Mouse (Mus musculus): ENCODE measurements around the gene Muc1. TPM values are rescaled to one million over a fixed set of nuclear protein-coding genes. Genes with fewer than 3 reads are reported as not detected.

The Muc1 gene
- 35.1 and 38.3 TPM in 2 replicates for polyA plus RNA-seq (2012; rRNA removed)

DNA sequence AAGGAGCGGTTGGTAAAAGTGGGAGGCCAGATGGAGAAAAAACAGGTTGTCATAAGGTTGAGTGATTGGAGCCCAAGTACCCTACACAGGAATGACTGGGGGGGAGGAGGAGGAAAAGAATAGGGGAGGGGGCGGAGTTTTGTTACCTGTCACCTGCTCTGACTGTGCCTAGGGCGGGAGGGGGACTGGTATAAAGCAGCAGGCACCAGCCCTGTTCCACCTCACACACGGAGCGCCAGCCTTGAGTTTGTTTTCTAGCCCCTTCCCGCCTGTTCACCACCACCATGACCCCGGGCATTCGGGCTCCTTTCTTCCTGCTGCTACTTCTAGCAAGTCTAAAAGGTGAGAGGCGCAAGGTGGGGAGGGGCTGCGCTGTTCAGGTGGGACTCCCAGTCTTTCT is at the start of gene Muc1:
Muc1 (plus strand) TSS at position 222 of the 400 bp plus-strand sequence.
- Histone ChIP-seq H3K4me1 (ENCODE audit: control insufficient read depth, insufficient read depth, low read length) (peaks cover 20% of the 10 kb centered on the region), H3K27me3 (ENCODE audit: control insufficient read depth, insufficient read depth, low read length) (no peaks in the 10 kb centered on the region), H3K4me3 (ENCODE audit: control insufficient read depth, low read depth, low read length) (peak within 1 kb of the TSS; percentile 89), H3K27ac (ENCODE audit: control insufficient read depth, insufficient read depth, low read depth, low read length) (peak within 1 kb of the TSS; percentile 76), H3K36me3 (ENCODE audit: control insufficient read depth, insufficient read depth, low read length) (no peaks in the 10 kb centered on the region)
- TF ChIP-seq POLR2A (IDR thresholded peaks at IDR 0.05; ENCODE audit: control insufficient read depth, low read depth, low read length), result no peak
- TF ChIP-seq CTCF (IDR thresholded peaks at IDR 0.05; ENCODE audit: control insufficient read depth, insufficient read depth, insufficient replicate concordance, low read depth, low read length), result no peak

DNA sequence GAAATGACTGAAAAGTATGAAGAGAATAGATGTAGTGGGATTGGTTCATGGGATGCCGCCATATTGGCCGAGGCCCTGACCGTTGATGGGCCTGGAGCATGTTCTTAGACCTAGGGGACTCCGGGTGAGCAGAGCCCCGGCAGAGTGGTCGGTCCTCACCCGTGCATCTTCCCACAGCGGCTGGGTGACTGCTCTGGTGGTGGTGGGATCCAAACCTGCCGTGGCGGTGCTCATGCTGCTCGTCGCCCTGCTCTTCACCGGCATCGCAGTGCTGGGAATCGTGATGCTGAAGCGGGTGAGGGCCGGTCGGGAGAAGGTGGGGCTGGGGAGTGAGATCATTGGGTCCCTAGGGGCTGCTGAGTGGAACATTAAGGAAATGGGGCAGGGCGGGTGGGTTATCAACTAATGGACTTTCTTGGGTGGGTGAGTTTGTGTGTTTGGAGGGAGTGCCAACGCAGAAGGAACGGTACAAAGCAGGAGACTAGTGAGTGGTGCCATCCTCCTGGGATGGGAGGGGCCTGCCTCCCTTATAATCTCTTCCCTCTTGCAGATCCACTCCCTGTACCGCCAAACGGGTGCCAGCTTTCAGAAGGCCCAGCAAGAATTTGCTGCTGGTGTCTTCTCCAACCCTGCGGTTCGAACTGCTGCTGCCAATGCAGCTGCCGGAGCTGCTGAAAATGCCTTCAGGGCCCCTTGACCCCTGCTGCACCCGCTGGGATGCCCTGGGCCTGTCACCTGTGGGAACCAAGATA is 46.9 kb upstream of the Muc1 start:
- Histone ChIP-seq H3K27ac (ENCODE audit: control insufficient read depth, insufficient read depth, low read depth, low read length) (no peak overlapping the region), H3K36me3 (ENCODE audit: control insufficient read depth, insufficient read depth, low read length) (no peaks in the 10 kb centered on the region; the same call in 1 of the 2 replicates), H3K4me1 (ENCODE audit: control insufficient read depth, insufficient read depth, low read length) (peaks cover 16% of the 10 kb centered on the region), H3K27me3 (ENCODE audit: control insufficient read depth, insufficient read depth, low read length) (no peaks in the 10 kb centered on the region), H3K4me3 (ENCODE audit: control insufficient read depth, low read depth, low read length) (no peak overlapping the region)
- TF ChIP-seq CTCF (IDR thresholded peaks at IDR 0.05; ENCODE audit: control insufficient read depth, insufficient read depth, insufficient replicate concordance, low read depth, low read length) (no peak), POLR2A (IDR thresholded peaks at IDR 0.05; ENCODE audit: control insufficient read depth, low read depth, low read length) (no peak)

DNA sequence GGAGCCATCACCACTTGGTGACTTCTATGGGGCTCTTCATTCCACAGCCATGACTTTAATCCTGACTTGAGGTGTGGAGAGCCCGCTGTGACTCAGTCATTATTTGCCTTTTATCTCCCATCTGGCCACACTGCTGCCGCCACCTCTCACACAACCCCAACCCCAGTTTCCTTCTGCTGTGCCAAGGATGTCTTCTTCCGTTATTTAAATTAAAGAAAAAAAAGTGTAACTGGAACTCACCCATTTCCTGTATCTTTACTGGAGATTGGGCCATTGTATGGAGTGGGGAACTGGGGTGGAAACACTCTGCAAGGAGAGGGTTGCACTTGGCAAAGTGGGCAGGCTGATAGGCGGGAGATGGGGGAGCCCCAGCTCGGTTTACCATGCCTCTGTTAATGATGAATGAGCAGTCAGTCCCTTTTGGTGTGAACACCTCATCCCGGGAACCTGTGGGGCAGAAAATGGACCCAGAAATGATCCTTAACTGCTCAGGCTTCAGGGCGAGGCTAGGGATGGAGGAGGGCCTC is 46.3 kb upstream of the Muc1 start:
- no peak overlapping the region for H3K27ac ChIP-seq (ENCODE audit: control insufficient read depth, insufficient read depth, low read depth, low read length)

DNA sequence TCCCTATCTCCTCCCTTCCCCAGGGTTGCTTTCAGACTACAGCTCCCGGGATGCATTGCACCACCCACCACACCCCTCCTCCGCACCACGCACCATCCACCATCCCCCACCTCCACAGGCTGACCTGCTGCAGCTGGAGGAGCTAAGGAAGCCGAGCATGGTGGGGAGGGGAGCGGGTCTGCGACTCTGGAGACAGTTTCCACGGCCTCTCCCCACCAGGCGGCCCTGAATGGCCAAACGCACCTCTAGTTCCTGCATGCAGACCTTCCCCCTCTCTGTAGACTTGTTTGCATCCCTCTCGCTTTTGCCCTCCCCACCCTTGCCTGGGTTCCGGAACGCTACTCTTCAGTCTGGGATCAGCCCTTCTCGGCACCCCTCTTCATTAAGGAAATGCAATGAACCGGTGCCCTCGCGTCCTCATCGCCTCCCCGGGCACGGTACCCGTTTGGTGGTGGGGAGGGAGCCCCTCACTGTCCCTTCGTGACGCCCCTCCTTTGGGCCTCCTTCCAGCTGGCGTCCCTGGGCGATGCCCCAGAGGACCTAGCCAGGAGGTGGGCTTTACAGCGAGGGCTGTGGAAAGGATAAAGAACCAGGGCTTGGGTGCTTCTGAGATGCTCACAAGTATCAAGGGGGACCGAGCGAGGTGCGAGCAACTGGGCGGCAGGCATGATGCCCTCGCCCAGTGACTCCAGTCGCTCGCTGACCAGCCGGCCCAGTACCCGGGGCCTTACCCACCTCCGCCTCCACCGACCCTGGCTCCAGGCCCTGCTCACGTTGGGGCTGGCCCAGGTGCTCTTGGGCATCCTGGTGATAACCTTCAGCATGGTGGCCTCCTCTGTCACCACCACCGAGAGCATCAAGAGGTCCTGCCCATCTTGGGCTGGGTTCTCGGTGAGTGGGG is 45.5 kb upstream of the Muc1 start, which contains the start of gene Fam189b:
Fam189b (plus strand) TSS at position 86 of the 901 bp plus-strand sequence.
- TF ChIP-seq CTCF (IDR thresholded peaks at IDR 0.05; ENCODE audit: control insufficient read depth, insufficient read depth, insufficient replicate concordance, low read depth, low read length), result no peak
- TF ChIP-seq POLR2A (IDR thresholded peaks at IDR 0.05; ENCODE audit: control insufficient read depth, low read depth, low read length), result peak; percentile 55; the same call in 1 of the 2 replicates

More for the DNA sequence above, 46.3 kb upstream of the Muc1 start:
- Histone ChIP-seq H3K27me3 (ENCODE audit: control insufficient read depth, insufficient read depth, low read length) (no peaks in the 10 kb centered on the region), H3K4me1 (ENCODE audit: control insufficient read depth, insufficient read depth, low read length) (peaks cover 19% of the 10 kb centered on the region), H3K4me3 (ENCODE audit: control insufficient read depth, low read depth, low read length) (no peak overlapping the region), H3K36me3 (ENCODE audit: control insufficient read depth, insufficient read depth, low read length) (no peaks in the 10 kb centered on the region; the same call in 1 of the 2 replicates)
- no peak for TF ChIP-seq CTCF (IDR thresholded peaks at IDR 0.05; ENCODE audit: control insufficient read depth, insufficient read depth, insufficient replicate concordance, low read depth, low read length)
- TF ChIP-seq POLR2A (IDR thresholded peaks at IDR 0.05; ENCODE audit: control insufficient read depth, low read depth, low read length), result no peak

DNA sequence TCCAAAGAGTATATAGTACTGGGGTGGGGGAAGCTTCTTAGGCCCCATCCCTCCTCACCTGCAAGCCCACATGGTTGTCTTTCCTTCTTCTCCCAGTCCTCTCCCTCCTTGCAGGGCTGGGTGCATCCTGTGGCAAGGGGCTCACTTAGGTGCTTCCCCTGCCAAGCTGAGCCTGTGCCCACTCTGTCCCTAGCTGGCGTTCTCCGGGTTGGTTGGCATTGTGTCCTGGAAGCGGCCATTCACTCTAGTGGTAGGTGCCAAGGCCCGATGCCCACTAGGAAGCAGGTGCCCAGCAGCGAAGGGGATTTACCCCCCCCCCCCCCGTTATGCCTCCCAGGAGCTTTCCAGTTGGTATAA is 44.9 kb upstream of the Muc1 start:
- H3K27me3 ChIP-seq (ENCODE audit: control insufficient read depth, insufficient read depth, low read length), result no peaks in the 10 kb centered on the region
- no peaks in the 10 kb centered on the region; the same call in 1 of the 2 replicates for H3K36me3 ChIP-seq (ENCODE audit: control insufficient read depth, insufficient read depth, low read length)
- peaks cover 14% of the 10 kb centered on the region for H3K4me1 ChIP-seq (ENCODE audit: control insufficient read depth, insufficient read depth, low read length)
- no peak overlapping the region for H3K27ac ChIP-seq (ENCODE audit: control insufficient read depth, insufficient read depth, low read depth, low read length)
- no peak overlapping the region for H3K4me3 ChIP-seq (ENCODE audit: control insufficient read depth, low read depth, low read length)
- no peak for TF ChIP-seq POLR2A (IDR thresholded peaks at IDR 0.05; ENCODE audit: control insufficient read depth, low read depth, low read length)
- no peak for TF ChIP-seq CTCF (IDR thresholded peaks at IDR 0.05; ENCODE audit: control insufficient read depth, insufficient read depth, insufficient replicate concordance, low read depth, low read length)

More for the DNA sequence above, 45.5 kb upstream of the Muc1 start, which contains the start of gene Fam189b:
- Histone ChIP-seq H3K36me3 (ENCODE audit: control insufficient read depth, insufficient read depth, low read length) (no peaks in the 10 kb centered on the region; the same call in 1 of the 2 replicates), H3K4me1 (ENCODE audit: control insufficient read depth, insufficient read depth, low read length) (peaks cover 14% of the 10 kb centered on the region), H3K4me3 (ENCODE audit: control insufficient read depth, low read depth, low read length) (peak within 1 kb of the TSS; percentile 78), H3K27me3 (ENCODE audit: control insufficient read depth, insufficient read depth, low read length) (no peaks in the 10 kb centered on the region), H3K27ac (ENCODE audit: control insufficient read depth, insufficient read depth, low read depth, low read length) (no peak within 1 kb of the TSS)

DNA sequence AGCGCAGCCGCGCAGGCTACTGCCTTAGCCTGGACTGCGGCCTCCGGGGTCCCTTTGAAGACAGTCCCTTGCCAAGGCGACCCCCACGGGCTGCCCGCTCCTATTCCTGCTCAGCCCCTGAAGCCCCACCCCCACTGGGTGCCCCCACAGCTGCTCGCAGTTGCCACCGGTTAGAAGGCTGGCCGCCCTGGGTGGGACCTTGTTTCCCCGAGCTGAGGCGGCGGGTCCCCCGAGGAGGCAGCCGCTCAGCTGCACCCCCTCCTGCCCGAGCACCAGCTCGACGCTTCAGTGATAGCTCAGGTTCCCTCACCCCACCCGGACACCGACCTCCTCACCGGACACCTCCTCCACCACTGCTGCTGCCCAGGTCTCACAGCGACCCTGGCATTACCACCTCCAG is 41.7 kb upstream of the Muc1 start:
- Histone ChIP-seq H3K27ac (ENCODE audit: control insufficient read depth, insufficient read depth, low read depth, low read length) (no peak overlapping the region), H3K4me3 (ENCODE audit: control insufficient read depth, low read depth, low read length) (peak overlapping the region; percentile 10), H3K27me3 (ENCODE audit: control insufficient read depth, insufficient read depth, low read length) (no peaks in the 10 kb centered on the region), H3K36me3 (ENCODE audit: control insufficient read depth, insufficient read depth, low read length) (no peaks in the 10 kb centered on the region), H3K4me1 (ENCODE audit: control insufficient read depth, insufficient read depth, low read length) (peaks cover 14% of the 10 kb centered on the region)
- TF ChIP-seq CTCF (IDR thresholded peaks at IDR 0.05; ENCODE audit: control insufficient read depth, insufficient read depth, insufficient replicate concordance, low read depth, low read length) (no peak), POLR2A (IDR thresholded peaks at IDR 0.05; ENCODE audit: control insufficient read depth, low read depth, low read length) (no peak)

All from testis, adult 2 months (tissue).